Mouse (Mus musculus) thymus, adult 18-20 months (tissue): Measurements from ENCODE around the gene Gad1.
A peak's percentile ranks its signal among the peaks of the same experiment; 100 is the strongest.
"Not testable (repeated sequence)": the region's sequence is repeated elsewhere in the genome, so short reads cannot be mapped to it uniquely, and the experiment has no call there.

ENCODE experiments used
- DNase-seq, 2 experiments: peaks; one replicate each; pipeline ENCODE4 v3.0.0; 2022; ENCODE audit warnings: mixed read lengths in 2 of 2

Gad1 gene

DNA sequence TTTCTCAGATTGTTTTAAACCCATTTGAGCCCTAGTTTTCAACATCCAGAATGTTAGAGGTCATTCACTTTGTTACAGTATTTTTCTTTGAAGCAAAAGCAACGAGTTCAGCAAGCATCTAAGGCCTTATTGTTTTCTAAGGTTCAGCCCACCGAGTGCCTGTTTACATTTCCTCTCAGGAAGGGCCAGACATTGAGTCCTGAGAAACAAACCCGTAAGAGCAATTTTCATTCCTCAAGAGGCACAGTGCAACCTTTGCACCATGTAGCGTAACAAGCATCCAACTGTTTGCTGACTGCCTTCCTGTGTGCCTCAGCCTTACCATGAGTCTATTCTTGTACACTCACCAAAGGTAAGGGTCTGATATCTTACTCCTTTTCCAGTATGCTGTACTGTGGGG is at the start of gene Gad1:
Gene Gad1, plus strand, starts transcription at position 301 of the 400 bp plus-strand sequence.
- no peak for DNase-seq

DNA sequence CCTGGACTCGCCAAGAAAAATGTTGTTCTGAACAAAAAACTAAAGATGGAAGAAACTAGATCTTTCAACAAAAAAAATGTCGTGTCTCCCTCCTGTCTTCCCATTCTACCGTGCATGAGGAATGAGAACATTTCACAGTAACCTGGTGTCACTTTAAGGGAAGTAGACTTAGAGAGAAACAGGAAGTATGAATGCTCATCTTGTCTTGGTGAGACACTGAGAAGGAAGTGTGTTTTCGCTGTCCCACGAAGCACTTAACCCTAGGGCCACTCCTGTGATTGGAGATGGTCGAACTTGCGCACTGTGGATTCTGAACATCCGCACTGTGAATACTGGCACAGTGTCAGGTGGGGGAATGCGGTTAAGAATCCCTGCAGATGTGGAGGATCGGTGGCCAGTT is 49.4 kb upstream of the Gad1 start:
- no peak for DNase-seq

GRCm38 (mm10) chr2:70505229-70505628 is 47.6 kb upstream of the Gad1 start:
- no peak for DNase-seq

GRCm38 (mm10) chr2:70505896-70506295 is 47.0 kb upstream of the Gad1 start:
- DNase-seq, result no peak

GRCm38 (mm10) chr2:70506372-70506771 is 46.5 kb upstream of the Gad1 start:
- no peak for DNase-seq

DNA sequence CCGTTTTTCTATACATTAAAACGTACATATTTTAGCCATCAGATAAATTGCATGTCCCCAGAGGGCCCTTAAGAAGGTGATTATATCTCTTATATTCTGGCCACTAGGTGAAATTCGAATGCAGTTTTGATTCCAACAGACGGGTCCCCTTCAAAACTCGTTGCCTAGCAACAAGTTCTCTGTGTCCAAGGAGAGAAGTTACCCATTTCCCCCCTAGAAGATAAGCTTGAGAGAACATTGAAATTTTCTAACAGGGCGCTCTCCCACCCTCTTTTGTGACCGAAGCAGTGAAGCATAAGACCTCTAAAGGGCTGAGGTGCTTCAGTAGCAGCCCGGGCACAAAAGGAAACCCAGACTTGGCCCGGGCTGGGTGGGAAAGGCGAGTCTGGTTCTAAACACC is 44.4 kb upstream of the Gad1 start, which contains the start of gene Erich2:
Gene Erich2, plus strand, starts transcription at position 324 of the 400 bp plus-strand sequence.
- no peak for DNase-seq

DNA sequence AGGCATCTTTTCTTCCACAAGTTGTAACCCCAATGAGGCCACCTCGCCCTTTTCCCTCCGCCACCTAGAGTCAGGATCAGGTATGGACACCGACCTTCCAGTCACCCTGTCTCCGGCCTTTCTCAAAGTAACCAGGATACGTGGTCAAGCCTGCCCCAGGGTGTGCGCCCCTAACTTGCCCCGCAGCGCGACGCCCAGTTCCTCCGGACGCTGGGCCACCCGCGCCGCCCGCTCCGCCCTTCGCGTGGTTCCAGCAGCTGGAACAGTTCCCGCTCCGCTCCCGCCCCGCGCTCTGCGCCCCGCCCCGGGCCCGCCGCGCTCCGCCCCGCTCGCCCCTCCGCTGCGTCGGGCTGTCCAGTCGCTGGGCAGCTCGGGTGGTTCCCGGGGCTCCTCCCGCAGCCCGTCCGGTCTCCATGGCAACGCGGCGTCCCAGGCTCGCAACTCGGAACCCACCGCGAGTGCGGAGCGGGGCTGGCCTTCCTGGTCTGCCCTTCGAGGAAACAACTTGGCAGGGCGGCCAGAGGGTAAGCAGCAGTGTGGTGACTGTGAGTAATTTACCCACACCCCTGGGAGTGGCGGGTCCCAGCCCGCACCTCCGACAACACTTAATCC is 43.7 kb upstream of the Gad1 start:
- DNase-seq, result peak; percentile 2 to 5

GRCm38 (mm10) chr2:70538283-70538682 is 14.6 kb upstream of the Gad1 start:
- not testable (repeated sequence) for DNase-seq

DNA sequence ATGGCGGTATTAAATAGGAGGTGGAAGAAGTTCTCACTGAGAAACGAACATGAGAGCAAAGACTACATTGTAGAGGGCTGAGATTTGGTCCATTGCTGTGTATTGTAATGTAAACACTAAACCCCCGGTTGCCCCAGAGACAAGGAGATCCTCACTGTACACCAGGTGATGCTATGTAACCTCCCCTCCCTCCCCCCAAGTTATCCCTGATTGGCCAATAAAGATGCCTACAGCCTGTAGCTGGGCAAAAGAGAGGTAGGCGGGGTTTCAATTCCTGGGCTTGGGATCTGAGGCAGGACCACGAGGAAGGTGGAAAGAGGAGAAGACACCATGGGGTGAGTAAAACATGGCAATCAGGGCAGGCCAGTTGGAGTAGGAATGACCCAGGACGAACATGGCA is 2.2 kb upstream of the Gad1 start:
- no peak for DNase-seq

DNA sequence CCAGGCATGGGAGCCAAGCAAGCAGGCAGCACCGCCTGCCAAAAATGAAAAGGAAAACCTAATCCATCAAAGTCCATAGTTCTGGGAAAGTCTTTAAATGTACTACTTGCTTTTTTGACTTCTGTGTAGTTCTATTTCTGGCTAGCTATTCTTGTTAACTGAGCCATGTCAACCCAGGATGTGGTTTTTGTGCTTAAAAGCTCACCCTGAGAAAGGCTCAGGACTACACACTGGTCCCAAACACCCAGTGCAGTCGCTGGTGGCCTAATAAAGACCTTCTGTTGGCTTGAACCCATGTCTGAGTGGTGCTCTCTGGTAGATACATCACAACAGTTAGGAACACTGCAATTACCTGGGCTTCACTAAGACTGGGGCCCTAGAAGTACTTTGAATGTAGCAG is 1.4 kb upstream of the Gad1 start:
- no peak for DNase-seq

DNA sequence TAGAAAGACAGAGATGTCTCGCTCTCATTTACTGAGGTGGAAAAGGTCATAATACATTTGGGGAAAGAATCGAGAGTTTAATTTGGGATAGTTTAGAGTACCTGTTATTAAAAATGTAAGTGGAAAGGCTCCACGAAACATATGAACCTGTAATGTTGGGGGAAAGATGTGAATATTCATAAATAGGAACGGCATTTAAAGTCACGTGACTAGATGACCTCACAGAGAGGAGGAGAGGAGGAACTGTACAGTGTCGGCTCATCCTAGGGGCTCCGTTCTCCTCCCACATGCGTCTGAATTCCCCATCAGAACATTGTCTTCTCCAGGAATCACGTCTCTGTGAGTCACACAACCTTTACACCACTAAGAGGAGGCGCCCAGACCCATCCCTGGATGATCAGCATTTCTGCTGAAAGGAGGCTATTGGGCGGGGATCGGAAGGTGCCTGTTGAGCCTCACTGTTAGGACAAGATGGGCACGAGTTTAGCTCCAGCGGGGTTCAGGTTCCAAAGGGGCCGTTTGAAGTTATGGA is 739 bp upstream of the Gad1 start:
- no peak for DNase-seq

- no peak for DNase-seq
Observed at GRCm38 (mm10) chr2:70553826-70554225, 954 bp downstream of the Gad1 start.

GRCm38 (mm10) chr2:70558112-70558842 is 5.4 kb downstream of the Gad1 start:
- peak in 1 of 2 experiments; percentile 40 for DNase-seq

DNA sequence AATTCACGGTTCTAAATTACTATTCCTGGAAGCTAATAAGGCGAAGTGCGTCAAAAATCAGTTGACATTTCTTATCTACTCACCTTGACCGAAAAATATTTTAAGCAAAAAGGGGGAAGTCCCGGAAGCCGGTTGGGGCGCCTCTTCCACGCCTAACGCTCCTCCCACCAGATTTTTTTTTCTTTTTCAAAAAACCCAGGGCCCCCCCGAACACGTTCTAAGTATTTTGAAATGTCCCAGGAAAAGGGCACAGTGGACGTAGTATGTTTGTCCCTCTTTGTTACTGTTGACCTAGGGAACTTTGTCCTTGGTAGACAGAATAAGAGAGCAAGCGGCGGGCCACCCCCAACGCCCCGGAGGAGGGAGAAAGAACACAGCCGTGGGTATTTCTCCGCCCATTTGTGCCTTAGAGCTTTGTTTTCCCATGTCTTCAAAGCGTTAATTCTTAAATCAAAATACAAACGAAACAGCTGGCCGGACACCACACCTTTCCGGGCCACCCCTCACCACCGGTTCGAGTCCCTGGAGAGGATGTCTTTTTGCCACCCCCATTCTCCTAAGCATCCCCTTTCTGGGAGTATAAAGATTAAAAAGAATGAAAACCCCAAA is 6.1 kb downstream of the Gad1 start:
- no peak for DNase-seq

GRCm38 (mm10) chr2:70559520-70559919 is 6.6 kb downstream of the Gad1 start:
- peak; percentile 48 to 64 for DNase-seq

DNA sequence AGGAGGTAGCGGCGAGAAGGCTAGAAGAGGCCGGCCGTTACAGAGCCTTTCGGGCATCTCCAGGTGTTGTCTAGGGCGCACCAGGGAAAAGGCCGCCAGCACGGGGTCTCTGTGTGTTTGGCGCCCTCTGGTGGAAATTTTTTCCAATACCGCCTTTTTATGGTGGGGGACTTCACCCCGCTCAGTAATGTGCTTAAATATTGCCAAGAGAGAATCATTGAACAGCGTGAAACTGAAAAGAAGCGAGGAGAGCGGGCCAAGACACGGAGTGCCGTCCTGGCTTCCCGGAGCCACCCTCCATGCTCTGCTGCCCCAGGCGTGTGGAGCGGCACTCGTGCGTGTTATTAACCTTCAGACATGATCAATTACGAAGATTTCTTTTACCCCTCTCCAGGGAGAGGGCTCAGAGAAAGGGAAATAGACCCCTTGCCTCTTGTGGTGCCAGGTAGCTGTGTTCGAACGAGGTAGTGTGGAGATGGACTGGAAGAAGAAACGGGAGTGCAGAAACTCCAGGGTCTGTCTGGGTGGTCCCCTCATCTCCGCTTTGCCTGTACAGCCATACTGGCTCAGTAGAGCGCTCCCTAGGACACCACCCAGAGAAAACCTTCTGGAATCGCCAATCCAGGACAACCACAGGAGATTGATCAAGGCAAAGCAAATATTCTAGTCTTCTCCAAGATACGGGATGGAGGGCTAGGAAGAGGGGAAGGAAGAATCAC is 8.4 kb downstream of the Gad1 start:
- DNase-seq, result no peak

GRCm38 (mm10) chr2:70562011-70562491 is 9.2 kb downstream of the Gad1 start:
- no peak for DNase-seq

DNA sequence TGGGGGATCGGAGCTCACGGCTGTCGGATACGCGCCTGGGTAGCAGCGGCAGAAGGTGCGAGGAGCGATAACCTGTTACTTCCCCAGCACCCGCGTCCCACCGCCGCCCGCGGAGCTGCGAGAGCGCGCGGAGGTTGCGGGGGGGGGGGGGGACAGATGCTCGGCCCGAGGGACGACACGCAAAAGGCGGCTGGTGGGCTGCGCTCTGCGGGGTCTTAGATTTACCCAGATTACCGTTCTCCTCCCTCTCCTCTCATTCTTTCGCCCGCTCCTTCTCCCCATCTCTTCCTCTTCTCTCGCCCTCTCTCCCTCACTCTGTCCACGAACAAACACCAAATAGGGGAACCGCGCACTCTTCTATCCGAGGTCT is 9.7 kb downstream of the Gad1 start:
- no peak for DNase-seq

GRCm38 (mm10) chr2:70562981-70563671 is 10.3 kb downstream of the Gad1 start:
- DNase-seq, result no peak

GRCm38 (mm10) chr2:70563721-70564645 is 11.1 kb downstream of the Gad1 start:
- DNase-seq, result no peak

DNA sequence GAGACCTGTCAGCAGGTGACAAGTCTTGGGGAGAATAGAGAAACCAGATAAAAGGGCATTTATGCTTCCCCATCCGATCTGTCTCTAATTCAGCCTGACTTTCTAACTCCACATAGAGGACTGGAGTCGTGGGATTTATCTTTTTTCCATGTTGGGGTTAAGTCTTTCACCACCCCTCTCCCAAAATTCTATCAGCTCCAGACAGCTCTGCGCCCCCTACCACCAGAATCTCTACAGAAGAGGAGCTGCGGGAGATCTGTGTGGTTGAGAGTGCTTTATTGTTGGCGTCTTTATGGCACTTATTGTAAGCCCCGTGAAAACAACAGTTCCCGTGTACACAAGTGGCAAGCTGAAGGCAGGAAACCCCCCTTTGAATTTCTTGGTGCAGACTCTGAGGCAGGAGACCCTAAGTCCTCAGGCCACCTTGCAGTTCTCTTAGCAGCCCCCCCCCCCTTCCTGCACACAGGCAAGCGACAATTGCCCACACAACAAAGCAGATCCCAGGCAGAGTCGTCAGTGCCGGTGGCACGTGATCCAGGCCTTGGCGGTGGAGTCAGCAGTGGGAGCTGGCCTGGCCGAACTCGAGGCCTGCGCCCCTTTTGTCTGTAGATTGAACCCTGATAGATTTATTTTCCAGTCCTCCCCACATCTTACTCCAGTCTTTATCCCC is 11.9 kb downstream of the Gad1 start:
- DNase-seq, result no peak
